Mouse (Mus musculus) embryo, embryonic 10.5 days (tissue): ENCODE measurements around the gene Ksr2.
"Not testable (repeated sequence)": the region's sequence is repeated elsewhere in the genome, so short reads cannot be mapped to it uniquely, and the experiment has no call there.

Experiments used
- DNase-seq: peaks from one replicate; pipeline ENCODE4 v3.0.0-alpha.2; 2015; ENCODE audit warnings: low spot score

The Ksr2 gene

DNA sequence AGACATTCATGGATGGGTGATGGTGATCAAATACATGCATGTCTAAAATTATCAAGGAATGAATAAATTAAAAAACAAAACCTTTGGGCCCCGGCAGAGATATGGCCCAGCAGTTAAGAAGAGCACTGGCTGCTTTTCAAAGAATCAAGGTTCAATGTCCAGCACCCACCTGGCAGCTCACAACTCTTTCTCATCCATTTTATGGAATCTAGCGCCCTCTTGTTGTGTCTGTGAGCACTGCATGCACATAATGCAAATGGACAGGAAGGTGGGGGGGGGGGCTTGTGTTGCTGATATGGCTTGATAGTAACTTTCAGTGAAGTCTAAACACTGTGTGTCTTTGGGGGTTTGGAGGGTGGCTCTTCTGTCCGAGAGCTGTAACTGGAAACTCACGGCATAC is 5.6 kb upstream of the Ksr2 start:
- DNase-seq: peak; percentile 54

DNA sequence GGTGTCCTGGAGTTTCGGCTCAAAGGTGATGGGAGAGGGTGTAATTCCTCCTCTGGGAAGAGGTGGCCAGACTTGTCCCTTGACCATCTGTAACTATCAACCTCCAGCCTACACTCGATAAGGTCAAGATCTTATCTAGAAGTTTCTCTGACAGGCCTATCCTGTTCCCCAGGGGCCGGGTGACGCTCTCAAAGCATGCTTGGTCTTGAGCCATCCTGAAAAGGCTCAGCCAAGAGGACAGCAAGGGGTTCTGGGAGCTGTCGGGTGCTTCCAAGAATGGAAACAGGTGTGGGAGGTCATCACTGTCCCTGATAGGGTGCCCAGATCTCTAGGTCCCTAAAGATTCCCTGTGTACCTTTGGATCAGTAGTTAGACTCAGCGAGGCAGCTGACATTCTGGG is 4.4 kb upstream of the Ksr2 start:
- DNase-seq: no peak

DNA sequence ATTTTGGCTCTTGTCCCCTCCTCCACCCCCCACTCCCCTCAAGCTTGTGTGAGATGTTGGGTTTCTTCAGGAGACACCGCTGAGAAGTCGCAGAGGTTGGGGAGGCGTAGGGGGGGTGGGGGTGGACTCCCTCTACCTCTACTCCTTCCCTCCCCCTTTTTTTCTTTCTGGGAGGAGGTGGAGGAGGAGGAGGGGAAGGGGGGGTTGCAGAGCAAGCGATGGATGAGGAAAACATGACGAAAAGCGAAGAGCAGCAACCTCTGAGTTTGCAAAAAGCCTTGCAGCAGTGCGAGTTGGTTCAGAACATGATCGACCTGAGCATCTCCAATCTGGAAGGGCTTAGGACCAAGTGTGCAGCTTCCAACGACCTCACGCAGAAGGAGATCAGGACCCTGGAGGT is 811 bp downstream of the Ksr2 start:
- DNase-seq: peak; percentile 17

DNA sequence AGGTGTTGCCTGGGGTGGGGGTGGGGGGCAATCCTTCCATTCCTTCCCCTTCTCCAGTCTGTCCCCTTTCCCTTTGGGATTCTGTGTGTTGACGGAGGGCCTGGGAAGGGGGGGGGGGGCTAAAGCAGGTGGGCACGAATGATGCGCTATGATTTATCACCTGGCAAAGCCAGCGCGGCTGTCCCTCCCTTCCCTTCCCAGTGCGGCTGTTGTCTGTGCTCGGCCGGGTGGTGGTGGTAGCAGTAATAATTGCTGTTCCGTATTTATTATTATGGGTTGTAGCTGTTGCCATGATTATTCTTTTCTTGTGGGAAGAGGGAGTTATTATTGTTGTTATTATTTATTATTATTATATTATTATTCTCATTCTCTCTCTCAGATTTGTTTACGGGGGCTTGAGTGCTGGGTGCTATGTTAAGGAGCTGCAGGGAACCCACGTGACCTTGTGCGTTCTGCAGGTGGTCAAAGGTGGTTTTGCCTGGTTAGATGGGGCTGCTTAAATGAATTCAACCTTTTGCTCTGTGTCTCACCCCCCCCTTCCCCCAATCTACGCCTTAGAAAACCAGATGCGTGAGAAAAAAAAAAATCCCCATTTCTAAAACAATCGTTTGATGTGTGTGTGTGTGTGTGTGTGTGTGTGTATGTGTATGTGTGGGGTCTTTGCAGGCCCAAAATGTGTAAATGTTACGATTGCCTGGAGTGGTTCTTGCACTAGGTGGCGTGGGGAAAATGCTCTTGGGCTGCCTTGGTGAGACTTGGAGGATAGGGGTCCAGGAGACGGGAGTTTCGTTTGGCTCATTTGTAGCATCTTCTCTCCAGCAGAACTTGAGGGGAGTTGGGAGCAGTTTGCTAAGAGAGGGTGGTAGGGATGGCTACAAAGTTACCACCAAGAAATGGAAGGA is 1.5 kb downstream of the Ksr2 start:
- no peak for DNase-seq

DNA sequence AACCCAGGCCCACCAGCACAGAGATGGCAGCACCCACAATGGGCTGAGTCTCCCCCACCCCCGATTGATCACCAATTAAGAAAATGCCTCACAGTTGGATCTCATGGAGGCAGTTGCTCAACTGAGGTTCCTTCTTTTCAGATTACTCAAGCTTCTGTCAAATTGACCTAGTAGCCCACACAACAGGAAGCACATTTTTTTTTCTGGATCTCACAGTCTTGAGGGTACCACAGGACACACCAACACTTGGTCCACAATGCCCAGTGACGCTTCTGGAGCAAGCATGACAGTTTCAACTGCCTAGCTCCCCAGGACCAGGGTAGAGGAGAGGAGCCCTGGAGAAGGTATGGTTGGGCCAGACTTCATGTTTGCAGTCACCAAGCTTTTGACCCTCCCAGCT is 3.6 kb downstream of the Ksr2 start:
- DNase-seq: no peak

GRCm38 (mm10) chr5:117433501-117433900 is 19.7 kb downstream of the Ksr2 start:
- DNase-seq: not testable (repeated sequence)

DNA sequence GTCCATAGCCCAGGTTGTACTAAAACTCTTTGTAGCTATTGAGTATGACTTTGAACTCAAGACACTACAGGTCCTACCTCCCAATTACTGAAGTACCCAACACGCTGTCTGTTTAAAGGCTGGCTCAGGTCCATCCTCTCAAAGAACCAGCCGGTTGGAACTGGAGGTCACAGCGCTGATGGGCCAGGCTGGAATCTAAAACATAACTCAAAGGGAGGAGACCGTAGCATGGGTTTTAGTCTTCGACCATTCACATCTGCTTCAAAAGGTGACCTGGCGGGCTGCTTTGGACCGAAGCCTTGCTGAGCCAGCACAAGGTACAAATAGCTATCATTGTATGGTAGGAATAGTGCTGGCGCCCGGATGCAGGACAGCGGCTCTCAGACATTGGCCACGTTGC is 26.5 kb downstream of the Ksr2 start:
- no peak for DNase-seq

GRCm38 (mm10) chr5:117441242-117441842 is 27.5 kb downstream of the Ksr2 start:
- DNase-seq: peak; percentile 21

GRCm38 (mm10) chr5:117442157-117442765 is 28.5 kb downstream of the Ksr2 start:
- no peak for DNase-seq

GRCm38 (mm10) chr5:117443141-117443540 is 29.3 kb downstream of the Ksr2 start:
- DNase-seq: no peak

DNA sequence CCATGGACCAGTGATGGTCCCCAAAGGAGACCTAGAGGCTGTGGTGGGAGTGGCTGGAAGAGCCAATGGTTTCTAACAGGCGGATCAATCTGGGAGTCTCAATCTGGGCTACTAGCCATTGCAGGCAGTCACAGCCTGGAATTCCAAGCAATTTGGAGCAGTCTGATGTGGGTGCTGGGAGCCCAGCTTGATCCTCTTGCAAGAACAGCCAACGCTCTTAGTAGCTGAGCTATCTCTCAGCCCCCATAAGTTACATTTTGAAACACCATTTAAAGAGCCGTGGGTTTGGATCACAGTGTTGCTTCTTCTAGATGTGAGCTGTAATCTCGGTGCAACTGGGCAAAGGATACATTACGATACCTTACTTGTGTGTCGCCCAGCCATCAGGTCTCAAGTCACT is 30.1 kb downstream of the Ksr2 start:
- DNase-seq: no peak

GRCm38 (mm10) chr5:117447698-117448097 is 33.9 kb downstream of the Ksr2 start:
- no peak for DNase-seq

DNA sequence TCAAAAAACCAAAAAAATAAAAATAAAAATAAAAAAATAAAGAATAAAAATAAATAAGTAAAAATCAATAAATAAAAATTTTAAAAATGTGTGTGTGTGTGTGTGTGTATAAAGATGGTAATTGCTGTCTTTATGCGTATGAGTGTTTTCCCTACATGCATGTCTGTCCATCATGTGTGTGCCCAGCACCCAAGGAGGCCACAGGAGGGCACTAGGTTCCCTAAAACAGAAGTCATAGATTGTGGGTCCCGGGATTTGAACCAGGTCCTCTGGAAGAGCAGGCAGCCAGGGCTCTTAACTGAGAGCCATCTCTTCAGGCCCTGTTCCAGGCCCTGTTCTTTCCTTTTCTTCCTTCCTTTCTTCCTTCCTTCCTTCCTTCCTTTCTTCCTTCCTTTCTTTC is 38.2 kb downstream of the Ksr2 start:
- DNase-seq: no peak

GRCm38 (mm10) chr5:117455546-117455945 is 41.7 kb downstream of the Ksr2 start:
- peak; percentile 34 for DNase-seq

GRCm38 (mm10) chr5:117457121-117457520 is 43.3 kb downstream of the Ksr2 start:
- DNase-seq: peak; percentile 53

- DNase-seq: no peak
These were observed 43.8 kb downstream of the Ksr2 start for GRCm38 (mm10) chr5:117457583-117457982.

DNA sequence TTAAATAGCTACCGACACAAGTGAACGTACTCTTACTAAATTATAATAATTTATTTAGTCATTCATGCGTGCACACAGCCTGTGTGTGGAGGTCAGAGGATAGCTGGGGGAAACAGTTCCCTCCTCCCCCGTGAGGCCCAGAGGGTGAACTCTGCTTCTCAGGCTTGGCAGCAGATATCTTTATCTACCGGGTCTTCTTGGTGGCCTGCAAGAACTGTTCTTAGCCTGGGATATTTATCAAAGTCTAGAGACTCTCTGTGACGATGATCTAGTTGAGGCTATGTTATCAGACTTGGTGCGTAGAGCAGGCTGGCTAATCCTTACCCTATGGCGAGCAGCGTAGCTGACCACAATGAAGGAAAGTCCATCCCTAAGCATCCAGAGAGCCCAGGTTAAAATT is 45.1 kb downstream of the Ksr2 start:
- DNase-seq: no peak

DNA sequence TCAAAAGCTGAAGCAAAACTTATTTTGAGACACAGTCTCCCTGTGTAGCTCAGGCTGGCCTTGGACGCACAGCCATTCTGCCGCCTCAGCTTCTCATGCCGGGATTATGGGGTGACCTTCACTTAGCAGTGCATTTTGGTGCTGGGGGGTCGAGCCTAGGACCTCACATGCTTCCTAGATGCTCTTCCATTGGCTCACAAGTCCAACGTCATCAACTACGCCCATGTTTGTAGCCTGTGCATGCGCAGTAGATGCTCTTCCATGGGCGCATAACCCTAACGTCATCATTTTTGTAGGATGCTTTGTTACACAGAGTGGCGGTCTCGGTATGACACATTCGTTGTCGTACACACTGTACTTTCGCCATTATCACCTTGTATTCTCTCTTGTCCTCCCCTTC is 46.5 kb downstream of the Ksr2 start:
- DNase-seq: no peak

DNA sequence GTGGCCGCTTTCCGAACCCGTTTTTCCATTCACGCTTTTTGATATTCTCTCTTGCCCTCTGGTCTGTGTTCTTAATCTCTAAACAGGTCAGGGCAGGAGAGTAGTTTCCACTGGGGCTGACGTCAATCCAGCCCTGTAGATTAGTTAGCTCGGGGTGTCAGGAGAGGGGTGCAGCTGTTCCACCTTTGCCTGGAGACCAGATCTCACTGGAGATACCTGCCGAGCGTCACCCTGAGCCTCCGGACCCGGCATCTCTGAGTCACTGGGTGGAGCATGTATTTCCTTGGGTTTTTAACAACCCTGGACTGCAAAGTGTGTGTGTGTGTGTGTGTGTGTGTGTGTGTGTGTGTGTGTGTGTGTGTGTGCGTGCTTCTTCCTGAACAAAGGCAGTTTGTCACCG is 53.3 kb downstream of the Ksr2 start:
- DNase-seq: no peak

DNA sequence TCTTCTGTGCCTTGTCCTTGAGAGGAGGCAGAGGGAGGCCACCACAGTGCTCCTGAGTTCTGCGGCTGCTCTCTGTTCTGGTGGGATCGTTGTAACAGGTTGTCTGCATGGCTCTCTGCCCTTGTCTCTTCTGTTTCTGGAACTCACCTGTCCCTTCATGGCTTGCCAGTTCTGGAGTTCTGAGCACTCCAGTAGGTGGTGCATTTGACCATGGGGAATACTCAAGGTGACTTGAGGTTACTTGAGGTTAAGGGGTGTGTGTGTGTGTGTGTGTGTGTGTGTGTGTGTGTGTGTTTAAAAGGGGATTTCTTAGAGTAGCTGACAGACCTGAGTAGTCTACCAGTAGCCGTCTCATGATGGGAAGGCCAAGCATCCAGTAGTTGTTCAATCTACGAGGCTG is 55.2 kb downstream of the Ksr2 start:
- DNase-seq: no peak

DNA sequence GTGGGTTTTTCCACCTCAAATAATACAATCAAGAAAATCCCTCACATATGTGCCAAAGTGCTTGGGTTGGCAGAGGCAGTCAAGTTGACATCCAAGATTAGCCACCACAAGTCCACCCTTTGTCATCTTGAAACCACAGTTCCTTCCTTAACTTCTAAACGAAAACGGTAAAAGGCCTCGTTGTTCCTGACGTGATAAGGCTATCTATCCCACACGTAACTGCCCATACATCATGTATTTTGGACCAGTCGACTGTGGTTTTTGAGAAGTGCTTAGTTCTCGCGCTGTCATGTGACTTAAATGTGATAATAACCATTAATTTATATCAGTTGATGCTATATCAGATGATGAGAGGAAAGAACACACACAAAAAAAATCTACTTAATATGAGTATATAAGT is 55.8 kb downstream of the Ksr2 start:
- DNase-seq: no peak

DNA sequence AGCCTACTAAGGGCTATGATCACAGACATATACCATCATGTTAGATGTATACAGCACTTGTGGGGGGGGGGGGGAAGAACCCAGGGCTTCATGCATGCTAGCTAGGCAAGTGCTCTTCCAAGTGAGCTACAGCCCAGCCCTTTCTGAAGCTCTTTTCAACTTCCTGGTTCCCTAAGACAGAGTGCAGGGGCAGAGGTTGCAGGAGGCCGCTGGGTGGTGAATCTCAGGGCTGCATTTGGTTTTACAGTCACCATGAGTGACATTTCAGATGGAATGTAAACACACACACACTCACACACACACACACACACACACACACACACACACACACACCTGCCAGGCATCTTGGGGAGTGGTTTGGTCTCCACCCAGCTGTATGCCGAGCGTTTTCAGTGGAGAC is 67.4 kb downstream of the Ksr2 start:
- no peak for DNase-seq

- DNase-seq: no peak
These were observed 67.8 kb downstream of the Ksr2 start for GRCm38 (mm10) chr5:117481586-117481985.
